Mouse (Mus musculus) brain, embryonic 14.5 days (tissue): ENCODE data around the gene Ctdspl2.

Experiments
- CTCF ChIP-seq: fragments of 200-500 bp; IDR thresholded peaks from 2 replicates; pipeline ENCODE4 v1.5.1; 2012; ENCODE audit warnings: inconsistent platforms, mild to moderate bottlenecking, moderate library complexity, borderline replicate concordance; ENCODE audit not compliant: insufficient read depth, insufficient read length; ENCODE audit errors: extremely low read depth
- POLR2A ChIP-seq: fragments of 200-500 bp; IDR thresholded peaks from 2 replicates; pipeline ENCODE4 v1.6.1; 2012; ENCODE audit warnings: mild to moderate bottlenecking, inconsistent platforms, borderline replicate concordance; ENCODE audit not compliant: poor library complexity, insufficient read depth, insufficient read length, severe bottlenecking; ENCODE audit errors: extremely low read depth

- TF ChIP-seq POLR2A (no peak), CTCF (no peak)
Measured at GRCm38 (mm10) chr2:121995738-121996137, 39.9 kb downstream of the Ctdspl2 start.
